Mouse (Mus musculus) forebrain, postnatal 0 days (tissue): ENCODE results near the gene Cul3. TPM values are rescaled to one million over a fixed set of nuclear protein-coding genes. Genes with fewer than 3 reads are reported as not detected.
"Not testable (repeated sequence)": the region's sequence is repeated elsewhere in the genome, so short reads cannot be mapped to it uniquely, and the experiment has no call there.

Source experiments
- ATAC-seq: fragments of 200-750 bp; cut with Nextera tagmentation; 2 replicates; pipeline ENCODE4 v1.8.0; 2017; ENCODE audit warnings: mild to moderate bottlenecking, moderate library complexity
- DNase-seq: peaks from one replicate; pipeline ENCODE4 v3.0.0-alpha.2; 2015
- H3K27ac ChIP-seq: fragments of 300-500 bp; sonication (generic); 2 replicates; pipeline ENCODE4 v1.5.1; 2014; ENCODE audit warnings: low read depth, mild to moderate bottlenecking, antibody characterized with exemption, low read length, moderate library complexity, mixed read lengths
- H3K27me3 ChIP-seq: fragments of 300-500 bp; sonication (generic); 2 replicates; pipeline ENCODE4 v1.6.1; 2014; ENCODE audit warnings: mild to moderate bottlenecking, low read length, mixed read lengths; ENCODE audit not compliant: insufficient read depth
- H3K36me3 ChIP-seq: fragments of 300-500 bp; sonication (generic); 2 replicates; pipeline ENCODE4 v1.6.1; 2014; ENCODE audit warnings: mild to moderate bottlenecking, moderate library complexity; ENCODE audit not compliant: insufficient read depth
- H3K4me1 ChIP-seq: fragments of 300-500 bp; sonication (generic); 2 replicates; pipeline ENCODE4 v1.6.1; 2014; ENCODE audit warnings: antibody characterized with exemption; ENCODE audit not compliant: insufficient read depth
- H3K4me2 ChIP-seq: fragments of 300-500 bp; sonication (generic); 2 replicates; pipeline ENCODE4 v1.6.1; 2014; ENCODE audit warnings: low read depth, mild to moderate bottlenecking, moderate library complexity
- H3K4me3 ChIP-seq: fragments of 300-500 bp; sonication (generic); 2 replicates; pipeline ENCODE4 v1.5.1; 2014; ENCODE audit warnings: low read depth, low read length, mixed read lengths
- H3K9ac ChIP-seq: fragments of 300-500 bp; sonication (generic); 2 replicates; pipeline ENCODE4 v1.6.1; 2014; ENCODE audit warnings: mild to moderate bottlenecking
- H3K9me3 ChIP-seq: fragments of 300-500 bp; sonication (generic); 2 replicates; pipeline ENCODE4 v1.6.1; 2016; ENCODE audit warnings: low read length
- CTCF ChIP-seq: sonication (generic); IDR thresholded peaks from 2 replicates; pipeline ENCODE4 v1.5.1; 2016; ENCODE audit warnings: antibody characterized with exemption, control low read depth, low read depth
- WGBS: fragments of 180-500 bp; shearing (Covaris S2); extraction: QIAGEN DNeasy Blood & Tissue Kit; methylation state at CpG from one replicate; pipeline ENCODE4 v1.1.7; 2014; 5-methylcytosine and 5-hydroxymethylcytosine counted together
- polyA plus RNA-seq: library from polyadenylated mRNA; unstranded; fragments of >200 nt; fragmentation: Nextera tagmentation; extraction: Ambion mirVana; gene quantifications from 2 replicates; pipeline ENCODE4 v1.2.1, GENCODE M21; 2015
- total RNA-seq: library from RNA; depleted of rRNA; stranded (reverse); fragments of >200 nt; gene quantifications from 2 replicates; pipeline ENCODE4 v1.2.3, GENCODE M21; 2014

Cul3 gene
- total and polyA plus RNA-seq, 2 experiments from 2014 or later: 25.5 to 99.6 TPM

DNA sequence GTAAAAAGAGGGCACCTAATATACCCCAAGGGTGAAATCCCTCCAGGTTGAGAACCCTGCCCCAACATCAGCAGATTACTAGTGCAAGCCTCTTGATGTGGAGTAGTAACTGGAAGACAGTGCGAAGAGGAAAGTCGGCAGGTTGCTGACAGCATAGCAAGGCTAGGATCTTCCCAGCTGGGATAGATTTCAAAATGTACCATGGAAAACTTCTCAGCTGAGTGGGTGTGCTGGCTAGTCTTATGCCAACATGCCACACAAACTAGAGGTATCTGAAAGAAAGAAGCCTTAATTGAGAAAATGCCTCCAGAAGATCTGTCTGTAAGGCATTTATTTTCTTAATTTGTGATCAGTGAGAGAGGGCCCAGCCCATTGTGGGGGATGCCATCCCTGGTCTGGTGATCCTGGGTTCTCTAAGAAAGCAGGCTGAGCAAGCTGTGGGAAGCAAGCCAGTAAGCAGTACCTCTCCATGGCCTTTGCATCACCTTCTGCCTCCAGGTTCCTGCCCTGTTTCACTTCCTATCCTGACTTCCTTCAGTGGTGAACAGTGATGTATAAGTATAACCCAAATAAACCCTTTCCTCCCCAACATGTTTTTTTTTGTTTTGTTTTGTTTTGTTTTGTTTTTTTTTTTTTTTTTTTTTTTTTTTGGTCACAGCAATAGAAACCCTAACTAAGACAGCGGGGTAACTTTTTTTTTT lies 31.1 kb upstream of the Cul3 start:
- TF ChIP-seq CTCF: no peak
- WGBS: 88% methylated on average over 3 of the region's 3 CpGs
- no peaks in the 10 kb centered on the region for H3K27me3 ChIP-seq

DNA sequence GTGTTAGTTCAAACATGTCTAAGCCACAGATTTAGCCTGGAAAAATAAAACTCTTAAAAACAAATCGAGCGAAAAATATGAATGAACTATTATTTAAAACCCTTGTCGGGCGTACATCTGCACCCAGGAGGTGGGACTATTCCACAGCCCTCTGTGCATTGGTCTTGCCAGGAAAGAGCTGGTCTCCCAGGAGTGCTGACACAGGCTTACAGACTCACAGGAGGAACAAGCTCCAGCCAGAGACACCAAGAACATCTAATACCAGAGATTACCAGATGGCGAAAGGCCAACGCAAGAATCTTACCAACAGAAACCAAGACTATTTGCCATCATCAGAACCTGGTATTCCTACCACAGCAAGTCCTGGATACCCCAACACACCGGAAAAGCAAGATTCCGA lies 23.2 kb upstream of the Cul3 start:
- no peak for ATAC-seq
- 92% methylated on average over 8 of the region's 8 CpGs for WGBS
- no peak overlapping the region for H3K9ac ChIP-seq

More for the DNA sequence above, 31.1 kb upstream of the Cul3 start:
- Histone ChIP-seq H3K9ac (no peak overlapping the region), H3K4me3 (no peak overlapping the region), H3K36me3 (no peaks in the 10 kb centered on the region), H3K9me3 (no peaks in the 10 kb centered on the region), H3K4me2 (no peak overlapping the region), H3K4me1 (no peaks in the 10 kb centered on the region), H3K27ac (no peak overlapping the region)
- DNase-seq (no peak), ATAC-seq (no peak)

DNA sequence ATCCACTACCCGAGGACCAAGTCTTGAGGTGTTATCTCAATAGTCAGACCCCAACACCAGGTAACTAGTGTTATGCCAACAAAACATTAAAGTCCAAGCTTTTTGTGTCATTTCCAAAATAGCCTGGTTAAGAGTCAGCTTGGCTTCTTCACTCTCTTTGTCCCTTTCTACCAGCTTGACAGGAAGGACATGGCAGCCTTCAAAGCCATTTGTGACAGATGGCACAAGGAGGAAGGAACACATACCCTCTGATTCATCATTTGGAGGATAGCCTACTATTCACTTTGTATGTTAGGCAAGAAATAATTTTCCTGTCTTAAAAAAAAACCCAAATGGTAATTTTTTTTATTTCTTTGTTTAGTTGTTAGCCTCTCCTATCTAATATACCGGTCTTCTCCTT lies 22.7 kb upstream of the Cul3 start:
- Histone ChIP-seq H3K4me3 (no peak overlapping the region), H3K4me1 (no peaks in the 10 kb centered on the region), H3K9ac (no peak overlapping the region), H3K27ac (no peak overlapping the region), H3K27me3 (no peaks in the 10 kb centered on the region), H3K36me3 (no peaks in the 10 kb centered on the region), H3K9me3 (no peaks in the 10 kb centered on the region), H3K4me2 (no peak overlapping the region)
- WGBS: 84% methylated on average over 2 of the region's 2 CpGs
- no peak for TF ChIP-seq CTCF
- DNase-seq (no peak), ATAC-seq (no peak)

More for the DNA sequence above, 23.2 kb upstream of the Cul3 start:
- TF ChIP-seq CTCF: no peak
- Histone ChIP-seq H3K4me3 (no peak overlapping the region), H3K36me3 (no peaks in the 10 kb centered on the region), H3K4me2 (no peak overlapping the region), H3K9me3 (no peaks in the 10 kb centered on the region), H3K4me1 (no peaks in the 10 kb centered on the region), H3K27ac (no peak overlapping the region), H3K27me3 (no peaks in the 10 kb centered on the region)
- DNase-seq: no peak

DNA sequence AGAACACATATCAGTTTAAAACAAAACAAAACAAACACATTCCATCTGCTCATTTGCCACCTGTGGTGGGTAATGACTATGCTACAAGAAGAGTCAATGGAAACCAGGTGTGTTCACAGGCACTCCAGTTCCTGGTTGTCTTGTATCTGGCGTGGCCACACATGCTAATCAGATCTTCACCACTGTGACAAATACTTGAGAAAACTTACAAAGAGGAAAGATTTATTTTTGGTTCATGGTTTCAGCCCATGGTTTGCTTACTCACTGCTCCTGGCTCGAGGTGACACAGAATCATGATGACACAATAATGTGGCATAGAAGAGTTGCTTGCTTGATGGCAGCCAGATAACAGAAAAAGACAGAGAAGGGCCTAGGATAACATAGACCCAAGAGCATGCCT lies 22.1 kb upstream of the Cul3 start:
- no peak overlapping the region for H3K27ac ChIP-seq
- no peaks in the 10 kb centered on the region for H3K36me3 ChIP-seq
- WGBS: 74% methylated on average over 2 of the region's 2 CpGs
- no peaks in the 10 kb centered on the region for H3K27me3 ChIP-seq
- H3K4me2 ChIP-seq: no peak overlapping the region
- no peaks in the 10 kb centered on the region for H3K4me1 ChIP-seq
- H3K9ac ChIP-seq: no peak overlapping the region
- TF ChIP-seq CTCF: no peak
- ATAC-seq: no peak
- no peak overlapping the region for H3K4me3 ChIP-seq
- H3K9me3 ChIP-seq: no peaks in the 10 kb centered on the region
- DNase-seq: no peak

DNA sequence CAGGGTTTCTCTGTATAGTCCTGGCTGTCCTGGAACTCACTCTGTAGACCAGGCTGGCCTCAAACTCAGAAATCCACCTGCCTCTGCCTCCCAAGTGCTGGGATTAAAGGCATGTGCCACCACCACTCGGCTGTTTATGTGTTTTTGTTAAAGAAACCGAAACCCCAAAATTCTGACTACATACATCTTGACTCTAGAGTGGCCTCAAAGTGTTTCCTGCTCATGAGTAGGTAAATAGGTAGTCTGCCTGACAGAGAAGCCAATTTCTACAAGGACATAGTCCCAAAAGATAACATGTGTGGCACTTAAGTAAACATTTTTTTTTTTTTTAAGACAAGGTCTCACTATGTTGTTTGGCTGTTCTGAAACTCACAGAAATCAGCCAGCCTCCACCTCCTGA lies 21.5 kb upstream of the Cul3 start:
- H3K4me1 ChIP-seq, H3K4me3 ChIP-seq, H3K36me3 ChIP-seq, H3K9ac ChIP-seq, H3K9me3 ChIP-seq, H3K4me2 ChIP-seq, DNase-seq, ATAC-seq, H3K27me3 ChIP-seq, H3K27ac ChIP-seq: not testable (repeated sequence)
- 88% methylated on average over 2 of the region's 2 CpGs for WGBS

DNA sequence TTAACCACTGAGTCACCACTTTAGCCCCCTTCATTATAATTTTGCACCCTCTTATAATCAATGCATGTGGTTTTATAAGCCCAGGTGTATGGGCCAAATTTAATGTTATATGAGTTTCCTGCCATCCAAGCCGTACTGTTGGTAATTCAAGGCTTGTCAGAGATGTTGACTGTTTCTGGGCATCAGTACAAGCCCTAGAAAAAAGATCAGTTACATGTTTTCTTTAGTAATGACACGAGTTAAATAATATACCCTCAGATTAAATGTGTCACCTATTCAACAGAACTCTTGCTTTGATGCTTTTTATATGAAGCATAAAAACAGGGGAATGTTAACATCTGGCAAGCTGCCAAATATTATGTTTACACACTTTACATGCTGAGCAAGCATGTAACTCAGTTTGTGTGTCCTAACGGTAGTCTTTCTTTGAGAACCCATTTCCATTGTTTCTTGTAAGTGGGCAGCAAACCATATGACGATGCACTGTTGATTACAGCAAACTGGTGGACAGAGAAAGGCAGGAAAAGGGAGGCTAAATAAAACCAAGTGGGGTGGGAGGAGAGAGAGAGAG lies 19.8 kb upstream of the Cul3 start:
- Histone ChIP-seq H3K9ac (no peak overlapping the region), H3K27ac (no peak overlapping the region), H3K9me3 (no peaks in the 10 kb centered on the region), H3K27me3 (no peaks in the 10 kb centered on the region), H3K4me3 (no peak overlapping the region), H3K36me3 (no peaks in the 10 kb centered on the region), H3K4me2 (no peak overlapping the region), H3K4me1 (no peaks in the 10 kb centered on the region)
- TF ChIP-seq CTCF: no peak
- ATAC-seq: peak; percentile 47; the same call in 1 of the 2 replicates
- peak; percentile 32 for DNase-seq
- 19% methylated on average over 4 of the region's 4 CpGs for WGBS

DNA sequence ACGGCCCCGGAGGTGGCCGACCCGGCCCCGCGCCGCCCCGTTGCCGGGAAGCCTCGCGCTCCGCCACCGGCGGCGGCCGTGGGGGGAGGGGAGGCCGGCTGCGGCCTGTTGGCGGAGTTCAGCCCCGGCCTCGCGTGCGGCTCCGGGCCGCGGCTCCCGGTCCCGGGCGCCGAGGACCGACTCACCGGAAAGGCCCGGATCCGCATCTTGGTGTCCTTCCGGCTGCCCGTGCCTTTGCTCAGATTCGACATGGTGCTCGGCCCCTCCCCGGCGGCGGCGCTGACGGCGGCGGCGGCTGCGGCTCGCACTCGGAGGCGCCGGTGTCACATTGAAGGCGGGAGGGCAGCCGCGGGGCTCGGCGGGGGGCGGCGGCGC lies 232 bp downstream of the Cul3 start:
- ATAC-seq (peak; percentile 15), DNase-seq (peak; percentile 66)
- H3K4me2 ChIP-seq: peak overlapping the region; percentile 53
- no peaks in the 10 kb centered on the region for H3K9me3 ChIP-seq
- WGBS: under 1% methylated on average over 47 of the region's 59 CpGs
- H3K4me1 ChIP-seq: peaks cover 11% of the 10 kb centered on the region; the same call in 1 of the 2 replicates
- H3K4me3 ChIP-seq: peak overlapping the region; percentile 96
- peak overlapping the region; percentile 97 for H3K9ac ChIP-seq
- H3K27me3 ChIP-seq: no peaks in the 10 kb centered on the region
- peak overlapping the region; percentile 99 for H3K27ac ChIP-seq
- TF ChIP-seq CTCF: no peak
- H3K36me3 ChIP-seq: no peaks in the 10 kb centered on the region
